Mouse (Mus musculus) cortical plate, adult 2 months (tissue): Measurements from ENCODE around the gene Fbxw20. TPM values are rescaled to one million over a fixed set of nuclear protein-coding genes. Genes with fewer than 3 reads are reported as not detected.
"Not testable (repeated sequence)": the region's sequence is repeated elsewhere in the genome, so short reads cannot be mapped to it uniquely, and the experiment has no call there.

Experiments
- H3K27ac ChIP-seq: fragments of 200-500 bp; 2 replicates; pipeline ENCODE4 v1.5.1; 2012; ENCODE audit warnings: low read length, control low read depth, inconsistent platforms; ENCODE audit not compliant: insufficient read depth
- H3K4me1 ChIP-seq: fragments of 200-500 bp; 2 replicates; pipeline ENCODE4 v1.6.1; 2011; ENCODE audit warnings: low read length; ENCODE audit not compliant: control insufficient read depth, insufficient read depth
- H3K4me3 ChIP-seq: fragments of 200-500 bp; 2 replicates; pipeline ENCODE4 v1.5.1; 2011; ENCODE audit warnings: mild to moderate bottlenecking, low read length, control low read depth; ENCODE audit not compliant: insufficient read depth
- CTCF ChIP-seq: fragments of 200-500 bp; IDR thresholded peaks from 2 replicates; pipeline ENCODE4 v1.5.1; 2011; ENCODE audit warnings: mild to moderate bottlenecking, control low read depth, low read length; ENCODE audit not compliant: insufficient read depth; ENCODE audit errors: extremely low read depth
- POLR2A ChIP-seq: fragments of 200-500 bp; IDR thresholded peaks from 2 replicates; pipeline ENCODE4 v1.6.1; 2011; ENCODE audit warnings: mild to moderate bottlenecking, low read length, control low read depth; ENCODE audit not compliant: insufficient read depth; ENCODE audit errors: extremely low read depth
- polyA plus RNA-seq: library from polyadenylated mRNA; depleted of rRNA; stranded (reverse); fragments of >200 nt; gene quantifications from 2 replicates; pipeline ENCODE4 v1.2.3, GENCODE M21; 2012; rRNA removed

Fbxw20 gene
- polyA plus RNA-seq, result not detected in 2 replicates

DNA sequence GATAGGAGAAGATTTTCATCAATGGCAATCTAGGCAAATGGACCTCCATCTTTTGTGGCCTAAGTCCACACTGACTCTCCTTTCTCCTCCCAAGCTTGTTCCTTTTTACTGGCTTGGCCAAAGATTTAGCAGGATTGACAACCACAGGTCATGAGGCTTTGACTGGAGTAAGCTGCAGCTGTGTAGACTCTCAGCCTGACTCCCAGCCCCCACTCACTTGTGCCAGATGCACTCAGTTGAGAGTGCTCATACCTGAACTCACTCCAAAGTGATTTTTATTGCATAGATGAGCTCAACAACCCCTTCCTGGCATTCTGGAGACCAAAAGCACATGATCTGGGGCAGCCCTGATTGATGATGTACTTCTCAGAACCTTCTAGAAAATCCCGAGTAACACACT, at the start of gene Fbxw20:
TSS of gene Fbxw20 (minus strand) at position 101 of the 400 bp plus-strand sequence.
- Histone ChIP-seq H3K27ac (no peak within 1 kb of the TSS), H3K4me1 (no peaks in the 10 kb centered on the region), H3K4me3 (no peak within 1 kb of the TSS)
- no peak for TF ChIP-seq POLR2A
- no peak for TF ChIP-seq CTCF

DNA sequence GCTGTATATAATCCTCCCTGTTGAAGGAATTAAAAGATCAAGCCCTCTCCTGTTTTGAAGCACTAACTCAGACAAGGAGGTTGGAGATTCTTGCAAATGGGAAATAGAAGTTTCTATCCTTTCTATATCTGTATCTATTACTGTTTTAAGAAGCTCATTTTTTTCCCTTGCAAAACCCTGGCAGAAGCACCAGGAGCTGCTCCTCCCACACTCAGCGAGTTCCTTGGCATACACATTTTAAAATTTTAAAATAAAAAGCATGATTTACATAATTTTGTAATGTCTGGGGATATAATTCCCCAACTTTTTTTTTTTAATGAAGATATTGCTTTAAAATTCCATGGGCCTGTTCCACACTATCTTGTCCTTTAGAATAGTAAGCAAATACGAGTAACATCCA, 28.5 kb upstream of the Fbxw20 start:
- Histone ChIP-seq H3K27ac (no peak overlapping the region), H3K4me3 (no peak overlapping the region), H3K4me1 (no peaks in the 10 kb centered on the region)
- TF ChIP-seq POLR2A (no peak), CTCF (no peak)

DNA sequence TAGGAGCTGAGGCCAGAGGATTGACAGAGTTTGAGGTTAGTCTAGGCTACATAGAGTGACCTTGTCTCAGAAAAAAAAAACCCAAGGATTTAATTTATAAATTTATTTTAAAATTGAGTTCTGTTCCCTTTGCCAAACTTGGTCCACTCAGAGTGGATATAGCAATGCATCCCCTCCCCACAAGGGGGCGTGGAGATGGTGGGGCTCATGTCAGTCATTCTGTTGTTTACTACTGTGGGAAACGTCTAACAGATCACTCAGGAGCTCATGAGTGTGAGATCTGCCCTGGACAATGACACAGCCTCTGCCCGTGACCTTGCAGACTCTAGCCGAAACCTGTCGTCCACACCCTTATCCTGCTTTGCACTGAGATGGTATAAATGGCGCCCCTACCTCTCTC, 16.1 kb downstream of the Fbxw20 start:
- Histone ChIP-seq H3K27ac (no peak overlapping the region), H3K4me3 (no peak overlapping the region), H3K4me1 (no peaks in the 10 kb centered on the region)
- TF ChIP-seq CTCF (no peak), POLR2A (no peak)

DNA sequence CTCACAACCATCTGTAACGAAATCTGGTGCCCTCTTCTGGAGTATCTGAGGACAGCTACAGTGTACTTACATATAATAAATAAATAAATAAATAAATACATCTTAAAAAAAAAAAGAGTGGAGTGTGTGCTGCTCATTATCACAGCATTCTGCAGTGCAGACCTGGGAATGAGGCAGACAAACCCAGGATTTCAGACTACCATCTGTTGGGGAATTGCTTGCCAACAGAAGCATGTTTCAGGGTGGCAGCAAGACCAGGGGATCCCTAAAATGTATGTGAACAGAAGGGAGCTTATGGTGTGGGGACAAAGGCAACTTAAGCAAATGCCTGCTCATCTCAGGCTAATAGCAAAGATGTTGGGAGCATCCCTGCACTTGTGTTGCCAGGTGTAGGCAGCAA, 33.2 kb downstream of the Fbxw20 start:
- H3K4me1 ChIP-seq, H3K27ac ChIP-seq, H3K4me3 ChIP-seq: not testable (repeated sequence)

DNA sequence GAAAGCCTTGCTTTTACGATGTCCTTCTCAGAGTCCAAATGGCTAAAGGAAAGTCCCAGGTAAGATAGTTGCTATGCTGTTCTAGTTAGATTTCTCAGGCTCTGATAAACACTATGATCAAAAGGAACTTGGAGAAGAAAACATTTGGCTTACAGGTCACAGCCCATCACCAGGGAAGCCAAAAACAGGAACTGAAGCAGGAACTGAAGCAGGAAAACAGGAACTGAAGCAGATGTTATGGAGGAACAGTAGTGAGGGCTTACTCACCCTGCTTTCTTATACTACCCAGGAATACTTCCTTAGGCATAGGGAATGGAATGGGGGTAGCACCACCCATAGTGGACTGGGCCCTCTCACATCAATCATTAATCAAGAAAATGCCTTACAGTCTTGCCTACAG, 34.2 kb downstream of the Fbxw20 start:
- H3K4me1 ChIP-seq, result no peaks in the 10 kb centered on the region
- no peak for TF ChIP-seq POLR2A
- TF ChIP-seq CTCF, result no peak
- no peak overlapping the region for H3K4me3 ChIP-seq
- no peak overlapping the region for H3K27ac ChIP-seq

DNA sequence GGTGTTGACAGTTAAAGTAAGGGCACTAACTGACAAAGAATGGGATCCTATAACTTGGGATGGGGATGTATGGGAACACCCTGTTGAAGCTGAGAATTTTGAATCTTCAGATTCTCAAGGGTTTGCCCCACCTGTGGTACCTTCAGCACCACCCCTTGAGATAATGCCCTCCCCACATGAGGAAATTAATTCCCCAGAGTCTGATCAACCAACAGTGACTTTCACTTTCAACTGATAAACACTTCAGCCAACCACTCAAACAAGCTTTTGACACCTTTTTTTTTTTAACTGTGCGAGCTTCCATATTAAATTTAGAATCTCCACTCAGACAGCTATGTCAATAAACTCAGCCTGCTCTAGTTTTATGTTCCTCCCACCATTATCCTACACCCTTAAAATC, 35.2 kb downstream of the Fbxw20 start:
- no peak for TF ChIP-seq CTCF
- TF ChIP-seq POLR2A, result no peak

GRCm38 (mm10) chr9:109195875-109196274, 38.7 kb downstream of the Fbxw20 start, which contains the start of gene Fbxw13:
Gene Fbxw13, minus strand, starts transcription at chr9:109195975.
- H3K4me3 ChIP-seq, H3K4me1 ChIP-seq, H3K27ac ChIP-seq: not testable (repeated sequence)

More for the DNA sequence above, 35.2 kb downstream of the Fbxw20 start:
- no peak overlapping the region for H3K27ac ChIP-seq
- no peaks in the 10 kb centered on the region for H3K4me1 ChIP-seq
- H3K4me3 ChIP-seq, result no peak overlapping the region

- no peak for TF ChIP-seq CTCF
- no peak for TF ChIP-seq POLR2A
- Histone ChIP-seq H3K4me1 (no peaks in the 10 kb centered on the region), H3K4me3 (no peak overlapping the region), H3K27ac (no peak overlapping the region)
These were observed 57.3 kb downstream of the Fbxw20 start for GRCm38 (mm10) chr9:109177208-109177607.

GRCm38 (mm10) chr9:109176301-109176700, 58.3 kb downstream of the Fbxw20 start:
- H3K4me3 ChIP-seq, result no peak overlapping the region
- no peak for TF ChIP-seq CTCF
- no peak for TF ChIP-seq POLR2A
- no peak overlapping the region for H3K27ac ChIP-seq
- no peaks in the 10 kb centered on the region for H3K4me1 ChIP-seq

Other genes with a start within 250 kb of the Fbxw20 start
- 0.25 and 0.35 TPM in 2 replicates for gene Ucn2, start 248.7 kb downstream of the Fbxw20 start, polyA plus RNA-seq
- gene Pfkfb4, start 243.0 kb downstream of the Fbxw20 start, polyA plus RNA-seq, result 20.5 and 20.8 TPM in 2 replicates
- 123 and 125 TPM in 2 replicates for gene Shisa5, start 196.2 kb downstream of the Fbxw20 start, polyA plus RNA-seq
- gene Trex1, start 175.0 kb downstream of the Fbxw20 start, polyA plus RNA-seq, result 32.4 and 34.2 TPM in 2 replicates
- gene Atrip, start 160.6 kb downstream of the Fbxw20 start, polyA plus RNA-seq, result 36.4 and 37.1 TPM in 2 replicates
- gene Ccdc51, start 152.3 kb downstream of the Fbxw20 start, polyA plus RNA-seq, result 6.2 and 6.3 TPM in 2 replicates
- 206 and 214 TPM in 2 replicates for gene Tma7, start 152.2 kb downstream of the Fbxw20 start, polyA plus RNA-seq
- gene Plxnb1, start 139.4 kb downstream of the Fbxw20 start, polyA plus RNA-seq, result 30.1 and 30.2 TPM in 2 replicates
- gene Fbxw21, start 72.7 kb downstream of the Fbxw20 start, polyA plus RNA-seq, result not detected in 2 replicates
- not detected in 2 replicates for gene Fbxw13, start 38.8 kb downstream of the Fbxw20 start, polyA plus RNA-seq
- not detected in 2 replicates for gene Fbxw14, start 52.9 kb upstream of the Fbxw20 start, polyA plus RNA-seq
- gene Fbxw28, start 104.9 kb upstream of the Fbxw20 start, polyA plus RNA-seq, result not detected in 2 replicates
- not detected in 2 replicates for gene Fbxw22, start 169.5 kb upstream of the Fbxw20 start, polyA plus RNA-seq
- gene Fbxw16, start 214.4 kb upstream of the Fbxw20 start, polyA plus RNA-seq, result not detected in 2 replicates